Mouse (Mus musculus) forebrain, embryonic 12.5 days (tissue): Measurements from ENCODE around the gene 1700029H14Rik. TPM values are rescaled to one million over a fixed set of nuclear protein-coding genes. Genes with fewer than 3 reads are reported as not detected.

Source experiments
- ATAC-seq: fragments of 200-750 bp; cut with Nextera tagmentation; 2 replicates; pipeline ENCODE4 v1.8.0; 2017; ENCODE audit warnings: moderate TSS enrichment; ENCODE audit not compliant: low FRiP score
- H3K27ac ChIP-seq: fragments of 300-500 bp; sonication (generic); 2 replicates; pipeline ENCODE4 v1.5.1; 2016; ENCODE audit warnings: mild to moderate bottlenecking
- H3K27me3 ChIP-seq: fragments of 300-500 bp; sonication (generic); 2 replicates; pipeline ENCODE4 v1.6.1; 2016; ENCODE audit warnings: mild to moderate bottlenecking
- H3K36me3 ChIP-seq: fragments of 300-500 bp; sonication (generic); replicated peaks from 2 replicates; pipeline ENCODE4 v1.6.1; 2016; ENCODE audit warnings: mild to moderate bottlenecking
- H3K4me1 ChIP-seq: fragments of 300-500 bp; sonication (generic); 2 replicates; pipeline ENCODE4 v1.6.1; 2016
- H3K4me2 ChIP-seq: fragments of 300-500 bp; sonication (generic); 2 replicates; pipeline ENCODE4 v1.6.1; 2016; ENCODE audit warnings: mild to moderate bottlenecking, moderate library complexity
- H3K4me3 ChIP-seq: fragments of 300-500 bp; sonication (generic); replicated peaks from 2 replicates; pipeline ENCODE4 v1.5.1; 2016; ENCODE audit warnings: mild to moderate bottlenecking
- H3K9ac ChIP-seq: fragments of 300-500 bp; sonication (generic); 2 replicates; pipeline ENCODE4 v1.6.1; 2016; ENCODE audit warnings: mild to moderate bottlenecking
- H3K9me3 ChIP-seq: fragments of 300-500 bp; sonication (generic); 2 replicates; pipeline ENCODE4 v1.6.1; 2016
- WGBS: fragments of 180-500 bp; shearing (Covaris S2); methylation state at CpG from one replicate; pipeline ENCODE4 v1.1.7; 2016; 5-methylcytosine and 5-hydroxymethylcytosine counted together
- polyA plus RNA-seq: library from polyadenylated mRNA; unstranded; fragments of >200 nt; fragmentation: Nextera tagmentation; extraction: Ambion mirVana; gene quantifications from 2 replicates; pipeline ENCODE4 v1.2.1, GENCODE M21; 2016

1700029H14Rik gene
- polyA plus RNA-seq, 1 experiment from 2014 or later = not detected

DNA sequence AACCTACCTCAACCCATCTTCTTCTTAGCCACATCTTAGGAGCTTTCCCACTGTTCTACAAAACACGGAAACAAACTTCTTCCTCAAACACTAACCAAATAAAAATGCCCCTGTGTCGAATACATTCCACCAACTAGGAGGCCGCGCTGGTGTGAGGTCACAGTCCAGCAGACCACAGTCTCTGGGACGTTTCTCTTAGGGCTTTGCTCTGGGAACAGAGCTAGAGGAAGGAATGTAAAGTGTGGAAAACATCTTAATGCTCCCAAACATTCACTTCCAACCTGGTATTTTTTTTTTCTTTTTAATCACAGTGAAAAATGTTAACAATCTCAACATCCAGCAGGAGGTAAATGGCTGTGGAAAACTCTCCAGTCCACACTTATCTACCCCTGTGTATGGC is 45.5 kb downstream of the 1700029H14Rik start:
- WGBS = 90% methylated on average over 5 of the region's 5 CpGs
- no peak overlapping the region for H3K4me2 ChIP-seq

DNA sequence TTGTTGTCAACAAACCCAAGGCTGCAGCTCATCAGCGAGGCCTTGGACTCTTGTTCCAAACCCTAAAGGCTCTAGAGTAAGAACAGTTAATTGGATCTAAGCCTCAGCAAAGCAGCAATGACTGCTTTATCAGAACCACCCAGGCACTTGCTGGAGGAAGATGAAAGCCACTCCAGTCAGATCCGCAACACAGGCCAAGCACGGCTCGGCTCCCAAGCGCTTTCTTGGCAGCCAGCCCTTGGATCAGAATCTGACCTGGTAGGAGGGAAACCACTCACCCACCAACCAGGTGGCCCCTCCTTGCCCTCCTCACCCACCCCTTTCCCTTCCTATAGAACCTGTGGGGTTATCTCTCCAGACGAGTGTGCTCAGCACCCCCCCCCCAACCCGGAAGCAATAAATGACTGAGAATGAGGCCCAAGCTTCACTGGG is 46.2 kb downstream of the 1700029H14Rik start:
- Histone ChIP-seq H3K9ac (no peak overlapping the region), H3K27me3 (no peaks in the 10 kb centered on the region), H3K9me3 (no peaks in the 10 kb centered on the region), H3K27ac (no peak overlapping the region), H3K4me2 (no peak overlapping the region), H3K36me3 (no peaks in the 10 kb centered on the region), H3K4me3 (no peak overlapping the region), H3K4me1 (no peaks in the 10 kb centered on the region)
- ATAC-seq = no peak
- 84% methylated on average over 7 of the region's 7 CpGs for WGBS

More for the DNA sequence above, 45.5 kb downstream of the 1700029H14Rik start:
- Histone ChIP-seq H3K36me3 (no peaks in the 10 kb centered on the region), H3K27me3 (no peaks in the 10 kb centered on the region), H3K27ac (no peak overlapping the region), H3K9me3 (no peaks in the 10 kb centered on the region), H3K9ac (no peak overlapping the region), H3K4me1 (no peaks in the 10 kb centered on the region), H3K4me3 (no peak overlapping the region)
- ATAC-seq = no peak

DNA sequence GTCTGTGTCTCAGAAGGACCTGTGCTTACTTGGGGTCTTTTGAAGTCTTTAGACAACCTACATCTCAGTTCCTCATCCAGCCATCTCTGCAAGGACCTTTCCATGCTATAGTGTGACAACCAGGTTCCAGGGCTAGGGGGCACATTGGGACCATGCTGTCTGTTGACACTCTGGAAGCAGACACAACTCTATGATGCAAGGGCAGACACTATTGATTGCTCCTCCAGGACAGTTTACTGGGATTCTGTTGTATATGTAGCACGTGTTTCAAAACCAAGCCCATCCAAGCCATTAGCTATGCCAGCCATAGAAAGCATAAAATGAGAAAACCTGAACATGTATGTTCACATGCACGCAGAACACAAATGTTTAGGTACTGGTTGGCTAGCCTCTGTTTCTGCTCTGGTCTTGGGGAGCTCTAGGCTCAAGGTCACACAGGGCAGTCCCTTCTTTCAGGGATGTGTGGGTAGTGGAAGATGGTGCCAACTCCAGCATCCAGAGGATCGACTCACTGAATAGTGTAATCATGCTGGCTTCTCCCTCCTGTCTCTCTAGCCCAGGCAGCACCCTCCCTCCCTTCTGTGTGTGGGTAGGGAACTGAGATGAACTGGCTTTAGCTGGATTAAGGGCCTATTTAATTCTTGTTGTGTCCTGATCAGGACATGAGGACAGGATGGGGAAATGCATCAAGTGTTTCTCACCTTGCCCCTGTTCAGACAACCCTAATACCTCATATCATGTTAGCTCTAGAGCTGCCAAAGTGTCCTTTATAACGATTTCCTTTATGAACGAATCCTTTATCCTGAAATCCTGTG is 48.5 kb downstream of the 1700029H14Rik start:
- no peak overlapping the region for H3K4me2 ChIP-seq
- no peaks in the 10 kb centered on the region for H3K4me1 ChIP-seq
- no peaks in the 10 kb centered on the region for H3K27me3 ChIP-seq
- no peak overlapping the region for H3K9ac ChIP-seq
- no peak for ATAC-seq
- no peaks in the 10 kb centered on the region for H3K36me3 ChIP-seq
- no peak overlapping the region for H3K27ac ChIP-seq
- WGBS = 80% methylated on average over 5 of the region's 5 CpGs
- no peaks in the 10 kb centered on the region for H3K9me3 ChIP-seq
- no peak overlapping the region for H3K4me3 ChIP-seq

DNA sequence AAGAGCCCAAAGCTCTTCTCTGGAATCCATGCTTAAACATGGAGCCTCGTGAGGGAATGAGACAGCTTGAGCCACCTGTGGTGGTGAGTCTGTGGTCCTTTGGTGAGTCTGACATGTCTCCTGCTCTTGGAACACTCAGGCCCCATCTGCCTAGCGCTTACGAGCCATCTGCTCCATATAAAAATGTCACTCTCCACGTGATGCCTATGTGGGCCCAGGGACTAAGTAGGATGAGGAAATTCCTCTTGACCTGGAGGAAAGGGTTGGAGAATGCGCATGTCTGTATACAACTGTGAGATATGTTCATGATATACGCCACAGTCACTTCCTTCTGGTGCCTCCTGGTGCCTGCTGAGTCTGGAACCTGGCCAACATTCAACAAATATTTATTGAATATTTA is 49.6 kb downstream of the 1700029H14Rik start:
- WGBS = 80% methylated on average over 6 of the region's 6 CpGs
- Histone ChIP-seq H3K4me2 (no peak overlapping the region), H3K4me3 (no peak overlapping the region), H3K4me1 (no peaks in the 10 kb centered on the region), H3K36me3 (no peaks in the 10 kb centered on the region), H3K27ac (no peak overlapping the region), H3K9ac (no peak overlapping the region), H3K9me3 (no peaks in the 10 kb centered on the region), H3K27me3 (no peaks in the 10 kb centered on the region)
- no peak for ATAC-seq

DNA sequence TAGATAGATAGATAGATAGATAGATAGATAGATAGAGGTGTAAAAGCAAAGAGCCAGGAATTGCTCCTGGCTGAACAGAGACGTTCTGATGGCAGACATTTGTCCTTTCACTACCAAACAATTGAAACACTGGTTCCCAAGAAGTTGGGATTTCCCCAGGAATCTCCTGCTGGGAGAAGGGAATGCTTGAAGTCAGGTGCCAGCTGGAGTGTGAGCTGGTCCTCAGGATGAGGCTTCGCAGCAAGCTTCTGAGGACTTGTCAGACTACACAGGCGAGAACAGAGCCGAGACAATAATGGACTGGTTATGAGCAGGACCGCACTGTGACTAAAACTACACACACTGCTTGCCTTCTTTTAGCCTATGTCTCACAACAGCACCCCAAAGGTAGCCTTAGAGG is 50.2 kb downstream of the 1700029H14Rik start:
- 72% methylated on average over 5 of the region's 5 CpGs for WGBS
- Histone ChIP-seq H3K4me2 (no peak overlapping the region), H3K27ac (no peak overlapping the region), H3K4me1 (no peaks in the 10 kb centered on the region), H3K36me3 (no peaks in the 10 kb centered on the region), H3K4me3 (no peak overlapping the region), H3K9ac (no peak overlapping the region), H3K9me3 (no peaks in the 10 kb centered on the region), H3K27me3 (0 out of 2 replicates have a peak, but pooled peaks cover under 1% of the 10 kb centered on the region)
- no peak for ATAC-seq

DNA sequence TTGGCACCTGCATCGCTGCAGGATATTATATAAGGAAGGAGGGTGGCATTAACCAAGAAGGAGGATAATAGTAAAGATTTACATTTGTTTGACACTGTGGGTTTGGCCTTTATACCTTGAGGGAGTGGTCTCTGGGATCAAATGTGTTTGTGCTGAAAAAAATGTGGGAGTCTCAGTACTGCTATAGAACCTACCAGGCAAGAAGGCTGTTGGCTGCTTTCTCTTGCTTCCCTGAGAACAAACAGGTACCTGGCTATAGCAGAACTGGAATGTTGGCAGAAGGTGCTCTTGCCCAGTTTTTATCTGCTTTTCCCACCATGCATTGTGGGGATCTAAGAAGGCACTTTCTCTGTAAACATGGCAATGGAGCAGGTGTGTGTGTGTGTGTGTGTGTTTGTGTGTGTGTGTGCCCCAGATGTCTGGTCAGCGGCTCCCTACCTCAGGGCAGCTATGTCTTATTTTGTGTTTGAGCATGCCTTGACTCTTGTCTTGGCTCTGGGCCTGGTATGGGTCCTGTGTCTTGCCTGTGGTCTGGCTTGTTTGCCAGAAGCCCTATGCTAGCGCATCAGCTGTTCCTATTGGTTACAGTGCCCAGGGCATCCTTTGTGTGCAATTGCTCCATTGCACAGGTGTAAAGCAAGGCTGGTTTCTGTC is 54.9 kb downstream of the 1700029H14Rik start:
- Histone ChIP-seq H3K9ac (no peak overlapping the region), H3K4me1 (no peaks in the 10 kb centered on the region), H3K4me2 (no peak overlapping the region), H3K4me3 (no peak overlapping the region), H3K36me3 (no peaks in the 10 kb centered on the region), H3K9me3 (no peaks in the 10 kb centered on the region), H3K27ac (no peak overlapping the region), H3K27me3 (peaks cover 5% of the 10 kb centered on the region; the same call in 1 of the 2 replicates)
- 92% methylated on average over 3 of the region's 3 CpGs for WGBS
- ATAC-seq = no peak

DNA sequence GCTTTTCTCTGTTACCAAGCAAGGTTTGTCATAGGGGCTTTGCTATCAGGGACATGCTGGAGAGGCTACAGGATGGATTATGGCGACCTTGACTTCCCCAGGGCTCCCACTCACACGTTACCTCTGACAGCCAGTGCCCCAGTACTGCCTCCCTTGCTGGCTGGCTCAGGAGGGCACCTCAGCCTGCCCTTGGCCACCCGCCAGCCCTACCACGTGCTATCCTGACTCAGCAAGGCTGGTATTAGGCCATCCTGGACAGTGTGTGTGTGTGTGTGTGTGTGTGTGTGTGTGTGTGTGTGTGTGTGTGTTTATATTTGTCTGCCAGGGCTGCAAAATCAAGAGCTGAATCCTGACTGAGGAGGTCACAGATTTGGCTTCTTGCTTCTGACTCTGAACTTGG is 55.4 kb downstream of the 1700029H14Rik start:
- H3K36me3 ChIP-seq = no peaks in the 10 kb centered on the region
- WGBS = 60% methylated on average over 4 of the region's 4 CpGs

DNA sequence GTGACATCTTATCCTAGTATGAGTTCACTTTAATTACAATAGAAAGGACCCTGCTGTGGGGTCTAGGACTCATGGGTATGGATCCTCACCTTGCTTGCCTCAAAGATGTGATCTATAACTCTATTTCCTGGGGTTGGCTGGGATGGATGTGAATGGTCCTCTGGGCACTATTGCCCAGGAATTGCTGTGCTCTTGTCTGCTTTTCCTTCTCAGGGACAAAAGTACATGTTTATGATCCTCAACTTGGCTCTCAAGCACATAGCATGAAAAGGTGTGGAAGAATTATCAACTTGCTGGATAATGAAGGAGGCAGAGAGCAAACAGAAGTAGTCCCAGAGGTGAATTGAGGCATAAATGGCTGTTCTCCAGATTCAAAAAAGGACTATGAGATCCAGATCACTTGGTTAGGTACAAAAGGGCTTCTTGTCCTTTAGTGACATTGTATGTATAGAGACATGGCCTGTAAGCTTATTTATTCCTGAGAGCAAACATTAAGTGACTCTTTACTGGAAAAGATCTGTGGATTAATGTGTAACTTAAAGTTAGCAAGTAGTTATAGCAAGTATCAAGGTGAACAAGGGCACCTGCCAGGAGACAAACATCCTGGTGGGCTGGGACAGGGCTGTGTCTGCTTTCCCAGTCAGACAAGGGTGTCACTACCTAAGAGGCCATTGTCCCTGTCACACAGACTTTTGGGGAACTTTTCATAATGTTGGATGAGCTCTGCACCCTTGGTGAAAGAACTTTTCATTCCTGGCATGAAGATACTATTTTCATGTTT is 57.2 kb downstream of the 1700029H14Rik start:
- Histone ChIP-seq H3K9ac (no peak overlapping the region), H3K4me2 (no peak overlapping the region), H3K9me3 (no peaks in the 10 kb centered on the region), H3K4me3 (no peak overlapping the region), H3K27me3 (peaks cover 5% of the 10 kb centered on the region; the same call in 1 of the 2 replicates), H3K27ac (no peak overlapping the region), H3K4me1 (no peaks in the 10 kb centered on the region), H3K36me3 (no peaks in the 10 kb centered on the region)
- no peak for ATAC-seq

More for the DNA sequence above, 55.4 kb downstream of the 1700029H14Rik start:
- H3K27ac ChIP-seq = no peak overlapping the region
- H3K4me3 ChIP-seq = no peak overlapping the region
- H3K9ac ChIP-seq = no peak overlapping the region
- peaks cover 5% of the 10 kb centered on the region; the same call in 1 of the 2 replicates for H3K27me3 ChIP-seq
- no peaks in the 10 kb centered on the region for H3K9me3 ChIP-seq
- no peak overlapping the region for H3K4me2 ChIP-seq
- no peaks in the 10 kb centered on the region for H3K4me1 ChIP-seq
- no peak for ATAC-seq

DNA sequence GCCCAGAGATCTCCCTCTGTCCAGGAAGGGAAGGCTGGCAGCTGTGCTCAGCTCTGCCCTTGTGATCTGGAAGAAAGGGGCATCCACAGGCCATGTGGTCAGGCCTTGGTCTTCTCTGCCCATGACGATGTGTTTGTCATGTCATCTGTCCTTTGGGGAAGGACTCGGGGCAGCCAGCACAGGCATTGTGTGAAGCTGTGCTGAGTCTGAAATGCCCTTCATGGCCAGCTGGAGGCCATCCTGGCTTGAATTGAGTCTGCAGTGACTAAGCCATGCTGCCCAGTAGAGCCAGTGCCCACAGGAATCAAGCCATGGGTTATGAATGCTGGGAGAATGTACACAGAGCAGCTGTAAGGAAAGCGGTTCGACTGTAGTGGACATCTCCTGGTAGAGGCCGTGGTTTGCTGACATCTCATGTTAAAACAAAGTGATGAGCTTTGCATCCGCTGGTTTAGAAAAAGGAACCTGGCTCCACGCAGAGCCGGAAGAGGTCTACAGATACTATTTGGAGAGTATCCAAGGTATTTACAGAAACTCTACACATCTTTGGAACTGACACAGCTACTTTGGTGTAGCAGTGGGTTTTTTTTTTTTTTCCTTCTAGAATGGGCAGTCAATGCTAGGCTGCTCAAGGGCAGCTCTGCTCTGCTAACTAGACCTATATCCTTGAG is 58.2 kb downstream of the 1700029H14Rik start:
- Histone ChIP-seq H3K9me3 (no peaks in the 10 kb centered on the region), H3K27ac (no peak overlapping the region), H3K27me3 (peaks cover 5% of the 10 kb centered on the region; the same call in 1 of the 2 replicates), H3K4me2 (no peak overlapping the region), H3K36me3 (no peaks in the 10 kb centered on the region), H3K9ac (no peak overlapping the region), H3K4me3 (no peak overlapping the region), H3K4me1 (no peaks in the 10 kb centered on the region)
- WGBS = 90% methylated on average over 8 of the region's 8 CpGs
- ATAC-seq = no peak

DNA sequence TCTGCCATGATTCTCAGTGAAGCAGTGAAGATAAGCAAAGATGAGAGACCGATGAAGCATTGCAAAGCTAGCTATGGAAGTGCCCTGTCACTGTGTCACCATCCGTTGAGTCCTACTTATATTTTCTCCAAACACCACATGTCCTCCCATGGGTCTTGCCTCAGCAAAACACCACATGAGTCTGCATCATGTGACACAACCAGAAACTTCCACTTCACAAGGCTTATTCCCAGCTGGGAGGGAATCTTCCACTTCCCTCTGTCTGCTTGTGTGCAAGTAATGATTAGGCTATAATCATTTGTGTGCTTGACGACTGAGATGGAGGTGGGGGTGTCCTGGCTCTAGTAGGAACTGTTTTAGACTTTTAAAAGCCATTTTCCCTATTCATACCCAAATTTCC is 61.0 kb downstream of the 1700029H14Rik start:
- ATAC-seq = no peak
- Histone ChIP-seq H3K4me2 (no peak overlapping the region), H3K4me3 (no peak overlapping the region), H3K27me3 (no peaks in the 10 kb centered on the region; the same call in 1 of the 2 replicates), H3K36me3 (no peaks in the 10 kb centered on the region), H3K4me1 (no peaks in the 10 kb centered on the region), H3K9ac (no peak overlapping the region), H3K27ac (no peak overlapping the region), H3K9me3 (no peaks in the 10 kb centered on the region)
- WGBS = 88% methylated on average over 3 of the region's 3 CpGs
